Mouse (Mus musculus) stomach, embryonic 14.5 days (tissue): Measurements from ENCODE around the gene Miox. TPM values are rescaled to one million over a fixed set of nuclear protein-coding genes. Genes with fewer than 3 reads are reported as not detected.

Experiments used
- ATAC-seq: fragments of 200-750 bp; cut with Nextera tagmentation; 2 replicates; pipeline ENCODE4 v1.8.0; 2017; ENCODE audit warnings: low read depth, moderate TSS enrichment; ENCODE audit not compliant: insufficient number of reproducible peaks, insufficient read depth, low FRiP score
- H3K27ac ChIP-seq: fragments of 300-500 bp; sonication (generic); 2 replicates; pipeline ENCODE4 v1.5.1; 2014; ENCODE audit warnings: mild to moderate bottlenecking, low read length, moderate library complexity, mixed read lengths
- H3K27me3 ChIP-seq: fragments of 300-500 bp; sonication (generic); 2 replicates; pipeline ENCODE4 v1.6.1; 2014; ENCODE audit warnings: low read length, control low read depth, mixed read lengths; ENCODE audit not compliant: control insufficient read depth, insufficient read depth
- H3K36me3 ChIP-seq: fragments of 300-500 bp; sonication (generic); 2 replicates; pipeline ENCODE4 v1.6.1; 2014; ENCODE audit warnings: mild to moderate bottlenecking, control low read depth, low read length, moderate library complexity, mixed read lengths; ENCODE audit not compliant: control insufficient read depth, insufficient read depth
- H3K4me1 ChIP-seq: fragments of 300-500 bp; sonication (generic); 2 replicates; pipeline ENCODE4 v1.6.1; 2014; ENCODE audit warnings: low read length, control low read depth, mixed read lengths; ENCODE audit not compliant: control insufficient read depth, insufficient read depth
- H3K4me2 ChIP-seq: fragments of 300-500 bp; sonication (generic); replicated peaks from 2 replicates; pipeline ENCODE4 v1.6.1; 2014; ENCODE audit warnings: low read depth, low read length, control low read depth
- H3K4me3 ChIP-seq: fragments of 300-500 bp; sonication (generic); 2 replicates; pipeline ENCODE4 v1.5.1; 2014; ENCODE audit warnings: low read depth, low read length, control low read depth
- H3K9ac ChIP-seq: fragments of 300-500 bp; sonication (generic); replicated peaks from 2 replicates; pipeline ENCODE4 v1.6.1; 2014; ENCODE audit warnings: low read depth, mild to moderate bottlenecking, control low read depth, low read length, moderate library complexity, mixed read lengths
- H3K9me3 ChIP-seq: fragments of 300-500 bp; sonication (generic); 2 replicates; pipeline ENCODE4 v1.6.1; 2016; ENCODE audit warnings: low read depth, low read length, control low read depth; ENCODE audit not compliant: control insufficient read depth
- WGBS: fragments of 180-500 bp; shearing (Covaris S2); extraction: QIAGEN DNeasy Blood & Tissue Kit; methylation state at CpG from one replicate; pipeline ENCODE4 v1.1.7; 2014; 5-methylcytosine and 5-hydroxymethylcytosine counted together
- microRNA-seq: library from miRNA; unstranded; fragments of <30 nt; microRNA quantifications from one replicate; pipeline ENCODE4, GENCODE M21; 2016
- polyA plus RNA-seq: library from polyadenylated mRNA; unstranded; fragments of >200 nt; fragmentation: Nextera tagmentation; extraction: Ambion mirVana; gene quantifications from 2 replicates; pipeline ENCODE4 v1.2.1, GENCODE M21; 2014

The Miox gene
- polyA plus RNA-seq, 1 experiment from 2014 or later = not detected

DNA sequence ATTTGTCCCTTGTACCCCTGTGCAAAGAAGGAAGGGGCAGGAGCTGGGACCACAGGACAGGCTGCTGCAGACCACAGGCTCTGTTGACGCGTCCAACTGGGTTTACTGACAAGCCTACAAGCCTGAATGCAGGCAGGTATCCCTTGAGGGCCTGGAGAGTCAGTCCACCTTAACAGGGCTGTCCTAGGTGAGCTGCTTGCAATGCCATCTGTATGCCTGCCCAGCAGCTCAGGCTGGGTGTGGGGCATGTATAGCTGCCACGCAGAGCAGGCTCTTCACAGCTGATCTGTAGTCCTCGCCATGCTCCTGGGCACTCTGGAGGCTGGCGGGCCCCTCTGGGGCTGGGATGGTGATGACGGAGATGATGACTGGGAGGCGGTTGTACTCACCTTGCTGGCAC is 50.4 kb downstream of the Miox start, which contains the start of gene Klhdc7b:
TSS of gene Klhdc7b (plus strand) at position 301 of the 400 bp plus-strand sequence.
- H3K27ac ChIP-seq = no peak within 1 kb of the TSS
- H3K9me3 ChIP-seq = no peaks in the 10 kb centered on the region
- no peak within 1 kb of the TSS for H3K9ac ChIP-seq
- H3K4me2 ChIP-seq = no peak within 1 kb of the TSS
- H3K4me3 ChIP-seq = no peak within 1 kb of the TSS
- 89% methylated on average over 7 of the region's 7 CpGs for WGBS
- H3K4me1 ChIP-seq = no peaks in the 10 kb centered on the region
- no peaks in the 10 kb centered on the region for H3K36me3 ChIP-seq
- ATAC-seq = no peak
- H3K27me3 ChIP-seq = peaks cover under 1% of the 10 kb centered on the region; the same call in 1 of the 2 replicates

Small RNA genes within 50 kb of the gene (microRNA-seq; reads per million reads assigned to microRNA genes)
- gene Mir6959 = 0.78 reads per million

Other genes with a start within 250 kb of the Miox start
- gene Selenoo, start 245.3 kb upstream of the Miox start, polyA plus RNA-seq = 22.0 and 22.2 TPM in 2 replicates
- gene Tubgcp6, start 211.3 kb upstream of the Miox start, polyA plus RNA-seq = 17.2 and 20.7 TPM in 2 replicates
- gene Hdac10, start 205.7 kb upstream of the Miox start, polyA plus RNA-seq = 15.0 and 19.6 TPM in 2 replicates
- gene Mapk12, start 193.7 kb upstream of the Miox start, polyA plus RNA-seq = 4.4 and 5.2 TPM in 2 replicates
- 6.5 and 7.9 TPM in 2 replicates for gene Mapk11, start 184.8 kb upstream of the Miox start, polyA plus RNA-seq
- 146 and 147 TPM in 2 replicates for gene Plxnb2, start 153.6 kb upstream of the Miox start, polyA plus RNA-seq
- gene Dennd6b, start 137.9 kb upstream of the Miox start, polyA plus RNA-seq = 16.4 and 17.6 TPM in 2 replicates
- gene Ppp6r2, start 122.8 kb upstream of the Miox start, polyA plus RNA-seq = 33.5 and 34.6 TPM in 2 replicates
- 60.4 and 63.0 TPM in 2 replicates for gene Sbf1, start 19.1 kb upstream of the Miox start, polyA plus RNA-seq
- not detected in 2 replicates for gene Adm2, start 11.7 kb upstream of the Miox start, polyA plus RNA-seq
- 46.5 and 47.0 TPM in 2 replicates for gene Lmf2, start 21.3 kb downstream of the Miox start, polyA plus RNA-seq
- 148 and 159 TPM in 2 replicates for gene Ncaph2, start 21.3 kb downstream of the Miox start, polyA plus RNA-seq
- 4.6 and 6.8 TPM in 2 replicates for gene Sco2, start 39.4 kb downstream of the Miox start, polyA plus RNA-seq
- gene Tymp, start 42.6 kb downstream of the Miox start, polyA plus RNA-seq = 1.1 and 2.5 TPM in 2 replicates
- gene Odf3b, start 44.9 kb downstream of the Miox start, polyA plus RNA-seq = 0.80 and 1.3 TPM in 2 replicates
- 0.06 TPM in 1 of 2 replicates, not detected in the other for gene Klhdc7b, start 50.5 kb downstream of the Miox start, polyA plus RNA-seq
- gene Syce3, start 76.1 kb downstream of the Miox start, polyA plus RNA-seq = not detected in 2 replicates
- 0.46 and 0.53 TPM in 2 replicates for gene Cpt1b, start 91.5 kb downstream of the Miox start, polyA plus RNA-seq
- 2.4 and 3.5 TPM in 2 replicates for gene C730034F03Rik, start 95.2 kb downstream of the Miox start, polyA plus RNA-seq
- not detected in 2 replicates for gene Gm44502, start 95.3 kb downstream of the Miox start, polyA plus RNA-seq
- gene Chkb, start 95.5 kb downstream of the Miox start, polyA plus RNA-seq = 52.2 and 54.5 TPM in 2 replicates
- gene Mapk8ip2, start 119.5 kb downstream of the Miox start, polyA plus RNA-seq = 3.1 and 4.0 TPM in 2 replicates
- 14.8 and 16.7 TPM in 2 replicates for gene Arsa, start 143.0 kb downstream of the Miox start, polyA plus RNA-seq
- 2.4 and 2.8 TPM in 2 replicates for gene Shank3, start 165.2 kb downstream of the Miox start, polyA plus RNA-seq
- 0.27 and 0.64 TPM in 2 replicates for gene Acr, start 233.9 kb downstream of the Miox start, polyA plus RNA-seq